Mouse (Mus musculus) bone marrow macrophage, adult 2 months (primary cell): ENCODE measurements around the gene Tbc1d8.

ENCODE experiments used
- CTCF ChIP-seq: IDR thresholded peaks from 2 replicates; pipeline ENCODE4 v1.5.1; 2012; ENCODE audit warnings: low read depth, mild to moderate bottlenecking, low read length, moderate library complexity
- POLR2A ChIP-seq: IDR thresholded peaks from 2 replicates; pipeline ENCODE4 v1.6.1; 2012; ENCODE audit warnings: mild to moderate bottlenecking, low read depth, low read length, borderline replicate concordance

GRCm38 (mm10) chr1:39493664-39494063 is 15.1 kb upstream of the Tbc1d8 start:
- TF ChIP-seq CTCF, result no peak
- TF ChIP-seq POLR2A, result no peak
